Mouse (Mus musculus) embryonic facial prominence, embryonic 13.5 days (tissue): Measurements from ENCODE around the gene Cars. TPM values are rescaled to one million over a fixed set of nuclear protein-coding genes. Genes with fewer than 3 reads are reported as not detected.

Experiments used
- ATAC-seq: fragments of 200-750 bp; cut with Nextera tagmentation; 2 replicates; pipeline ENCODE4 v1.8.0; 2017; ENCODE audit warnings: low read depth; ENCODE audit not compliant: insufficient number of reproducible peaks, insufficient read depth, low FRiP score, low TSS enrichment
- H3K27ac ChIP-seq: fragments of 300-500 bp; sonication (generic); 2 replicates; pipeline ENCODE4 v1.5.1; 2015; ENCODE audit warnings: moderate library complexity, mild to moderate bottlenecking, inconsistent platforms
- H3K27me3 ChIP-seq: fragments of 300-500 bp; sonication (generic); 2 replicates; pipeline ENCODE4 v1.6.1; 2015; ENCODE audit warnings: mild to moderate bottlenecking, inconsistent platforms
- H3K36me3 ChIP-seq: fragments of 300-500 bp; sonication (generic); 2 replicates; pipeline ENCODE4 v1.6.1; 2015; ENCODE audit warnings: mild to moderate bottlenecking, inconsistent platforms
- H3K4me1 ChIP-seq: fragments of 300-500 bp; sonication (generic); 2 replicates; pipeline ENCODE4 v1.6.1; 2015; ENCODE audit warnings: inconsistent platforms
- H3K4me2 ChIP-seq: fragments of 300-500 bp; sonication (generic); 2 replicates; pipeline ENCODE4 v1.6.1; 2015; ENCODE audit warnings: moderate library complexity, mild to moderate bottlenecking, inconsistent platforms
- H3K4me3 ChIP-seq: fragments of 300-500 bp; sonication (generic); 2 replicates; pipeline ENCODE4 v1.5.1; 2015; ENCODE audit warnings: mild to moderate bottlenecking, inconsistent platforms
- H3K9ac ChIP-seq: fragments of 300-500 bp; sonication (generic); 2 replicates; pipeline ENCODE4 v1.6.1; 2015; ENCODE audit warnings: mild to moderate bottlenecking, inconsistent platforms
- H3K9me3 ChIP-seq: fragments of 300-500 bp; sonication (generic); 2 replicates; pipeline ENCODE4 v1.6.1; 2016; ENCODE audit warnings: inconsistent platforms
- WGBS: fragments of 180-500 bp; shearing (Covaris S2); methylation state at CpG from one replicate; pipeline ENCODE4 v1.1.7; 2015; ENCODE audit warnings: mixed read lengths; 5-methylcytosine and 5-hydroxymethylcytosine counted together
- polyA plus RNA-seq: library from polyadenylated mRNA; unstranded; fragments of >200 nt; fragmentation: Nextera tagmentation; extraction: Ambion mirVana; gene quantifications from 2 replicates; pipeline ENCODE4 v1.2.1, GENCODE M21; 2015

Cars gene
- polyA plus RNA-seq, 1 experiment from 2014 or later, result 59.2 TPM

- H3K4me1 ChIP-seq, result no peaks in the 10 kb centered on the region
- no peak overlapping the region for H3K4me2 ChIP-seq
- no peak for ATAC-seq
- no peak overlapping the region for H3K9ac ChIP-seq
- H3K27ac ChIP-seq, result no peak overlapping the region
- no peaks in the 10 kb centered on the region for H3K36me3 ChIP-seq
- H3K9me3 ChIP-seq, result no peaks in the 10 kb centered on the region
- H3K4me3 ChIP-seq, result no peak overlapping the region
- H3K27me3 ChIP-seq, result no peaks in the 10 kb centered on the region
- 57% methylated on average over 1 of the region's 1 CpGs for WGBS
These were observed 21.1 kb upstream of the Cars start for GRCm38 (mm10) chr7:143620951-143621350.

- no peaks in the 10 kb centered on the region for H3K9me3 ChIP-seq
- H3K36me3 ChIP-seq, result no peaks in the 10 kb centered on the region
- no peaks in the 10 kb centered on the region for H3K27me3 ChIP-seq
- ATAC-seq, result no peak
- no peak overlapping the region for H3K9ac ChIP-seq
- no peaks in the 10 kb centered on the region for H3K4me1 ChIP-seq
- H3K4me2 ChIP-seq, result no peak overlapping the region
- 58% methylated on average over 9 of the region's 9 CpGs for WGBS
- no peak overlapping the region for H3K27ac ChIP-seq
- H3K4me3 ChIP-seq, result no peak overlapping the region
These were observed 14.7 kb upstream of the Cars start for GRCm38 (mm10) chr7:143614404-143615135.

GRCm38 (mm10) chr7:143612215-143612614 lies 12.3 kb upstream of the Cars start:
- H3K9ac ChIP-seq, result no peak overlapping the region
- no peaks in the 10 kb centered on the region for H3K36me3 ChIP-seq
- H3K27me3 ChIP-seq, result no peaks in the 10 kb centered on the region
- no peak overlapping the region for H3K27ac ChIP-seq
- no peaks in the 10 kb centered on the region for H3K4me1 ChIP-seq
- no peak overlapping the region for H3K4me3 ChIP-seq
- no peaks in the 10 kb centered on the region for H3K9me3 ChIP-seq
- no peak overlapping the region for H3K4me2 ChIP-seq
- ATAC-seq, result no peak
- 58% methylated on average over 3 of the region's 3 CpGs for WGBS

DNA sequence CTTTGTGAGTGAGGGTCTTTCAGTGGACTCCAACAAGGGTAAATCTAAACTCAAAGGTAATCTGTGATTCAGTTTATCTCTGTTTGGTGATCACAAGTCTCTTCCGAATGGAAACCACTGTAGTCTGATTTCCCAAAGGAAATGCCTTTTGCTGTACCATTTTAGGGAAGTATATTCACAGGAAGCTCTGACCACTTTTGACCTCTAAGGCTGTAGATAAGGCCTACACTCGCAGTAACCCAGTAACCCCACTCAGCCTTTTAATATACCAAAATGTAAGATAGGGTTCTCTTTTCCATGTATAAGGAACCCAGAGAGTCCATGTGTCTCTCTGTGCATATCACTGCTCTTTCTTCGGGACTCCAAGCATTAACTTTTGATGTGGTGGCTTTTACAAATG lies 5.4 kb upstream of the Cars start:
- Histone ChIP-seq H3K4me2 (no peak overlapping the region), H3K27ac (no peak overlapping the region), H3K27me3 (no peaks in the 10 kb centered on the region), H3K4me1 (no peaks in the 10 kb centered on the region), H3K9ac (no peak overlapping the region), H3K4me3 (no peak overlapping the region), H3K9me3 (no peaks in the 10 kb centered on the region), H3K36me3 (no peaks in the 10 kb centered on the region)
- 85% methylated on average over 3 of the region's 3 CpGs for WGBS
- no peak for ATAC-seq

DNA sequence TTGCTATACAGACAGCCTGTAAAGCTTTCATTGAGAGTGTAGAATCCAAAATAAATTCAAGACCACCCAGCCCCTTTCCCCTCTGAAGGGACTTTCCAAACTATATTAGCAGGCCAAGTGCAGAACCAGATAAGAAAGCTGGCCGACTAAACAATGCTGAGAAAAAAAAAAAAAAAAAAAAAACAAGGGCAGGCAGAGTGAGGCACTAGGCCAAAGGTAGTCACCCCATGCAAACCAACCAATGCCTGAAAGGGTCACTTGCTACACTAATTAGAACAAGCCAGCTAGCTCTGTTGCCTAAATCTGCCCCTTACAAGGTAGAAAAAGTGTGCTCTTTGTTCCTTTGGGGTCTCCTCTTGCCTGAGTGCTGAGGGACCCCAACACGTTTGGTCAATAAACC lies 5.0 kb upstream of the Cars start:
- Histone ChIP-seq H3K36me3 (no peaks in the 10 kb centered on the region), H3K27me3 (no peaks in the 10 kb centered on the region), H3K27ac (no peak overlapping the region), H3K4me1 (no peaks in the 10 kb centered on the region), H3K9me3 (no peaks in the 10 kb centered on the region), H3K9ac (no peak overlapping the region), H3K4me3 (no peak overlapping the region), H3K4me2 (no peak overlapping the region)
- WGBS, result 73% methylated on average over 2 of the region's 2 CpGs
- ATAC-seq, result no peak

DNA sequence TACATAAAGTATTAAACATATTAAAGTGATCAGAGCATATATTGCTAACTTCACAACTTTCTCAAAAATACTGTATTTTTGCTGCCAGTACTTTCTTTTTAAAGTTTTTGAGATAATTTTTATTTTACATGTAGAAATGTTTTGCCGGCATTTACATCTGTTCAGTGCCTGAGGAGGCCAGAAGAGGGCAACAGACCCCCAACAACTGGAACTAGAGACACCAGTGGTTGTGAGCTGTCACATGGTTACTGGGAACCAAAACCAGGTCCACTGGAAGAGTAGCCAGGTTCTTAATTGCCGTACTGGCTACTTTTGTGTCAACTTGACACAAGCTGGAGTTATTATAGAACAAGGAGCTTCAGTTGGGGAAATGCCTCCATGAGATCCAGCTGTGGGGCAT lies 1.8 kb upstream of the Cars start:
- Histone ChIP-seq H3K9ac (no peak overlapping the region), H3K4me2 (no peak overlapping the region), H3K27me3 (no peaks in the 10 kb centered on the region), H3K27ac (no peak overlapping the region), H3K9me3 (no peaks in the 10 kb centered on the region), H3K4me1 (peaks cover 9% of the 10 kb centered on the region), H3K4me3 (no peak overlapping the region), H3K36me3 (0 out of 2 replicates have a peak, but pooled peaks cover under 1% of the 10 kb centered on the region)
- no peak for ATAC-seq
- 57% methylated on average over 2 of the region's 2 CpGs for WGBS

DNA sequence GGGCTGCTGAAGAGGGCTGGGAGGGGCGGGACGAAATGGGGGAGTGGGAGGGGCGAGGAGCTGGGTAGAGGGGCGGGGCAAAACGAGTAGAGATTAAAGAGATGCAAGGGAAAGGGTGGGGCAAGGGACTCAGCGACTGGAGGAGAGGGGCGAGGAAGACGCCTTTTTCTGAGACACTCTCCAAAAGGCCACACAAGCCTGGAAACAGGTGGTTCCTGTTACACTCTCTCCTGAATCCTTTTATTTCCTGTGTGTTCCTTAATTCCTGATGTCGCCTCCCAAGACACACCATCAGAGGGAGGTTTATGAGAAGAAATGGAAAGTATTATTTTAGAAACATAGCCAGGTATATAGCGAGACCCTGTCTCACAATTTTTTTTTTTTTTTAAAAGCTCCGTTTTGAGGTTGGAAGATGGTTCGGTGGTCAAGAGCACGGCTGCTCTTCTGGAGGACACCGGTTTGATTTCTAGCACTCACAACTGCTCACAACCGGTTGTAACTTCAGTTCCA lies 396 bp upstream of the Cars start:
- 5% methylated on average over 15 of the region's 15 CpGs for WGBS
- Histone ChIP-seq H3K36me3 (0 out of 2 replicates have a peak, but pooled peaks cover 7% of the 10 kb centered on the region), H3K4me3 (peak overlapping the region; percentile 95), H3K4me2 (peak overlapping the region; percentile 97), H3K9me3 (no peaks in the 10 kb centered on the region), H3K27ac (no peak overlapping the region), H3K9ac (peak overlapping the region; percentile 94), H3K4me1 (peaks cover 11% of the 10 kb centered on the region), H3K27me3 (no peaks in the 10 kb centered on the region)
- no peak for ATAC-seq

DNA sequence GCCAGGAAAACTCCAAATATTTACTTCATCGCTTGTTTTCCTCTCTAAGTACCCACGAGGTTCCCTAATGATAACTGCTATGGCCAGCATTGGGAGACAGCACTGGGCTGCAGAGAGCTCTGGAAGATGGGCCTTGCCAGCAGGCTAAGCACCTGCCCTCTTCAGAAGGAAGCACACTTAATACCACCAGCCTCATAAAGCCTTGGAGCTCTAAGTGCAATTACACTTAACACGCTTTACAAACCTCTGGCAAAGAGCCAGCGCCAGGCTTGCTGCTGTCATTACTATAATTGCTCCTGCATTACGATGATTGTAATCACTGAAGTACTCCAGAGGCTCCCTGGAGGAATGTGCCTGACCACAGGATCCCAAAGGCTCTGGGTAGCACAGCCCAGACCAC lies 5.0 kb downstream of the Cars start:
- 61% methylated on average over 5 of the region's 5 CpGs for WGBS
- Histone ChIP-seq H3K4me2 (no peak overlapping the region), H3K27me3 (no peaks in the 10 kb centered on the region), H3K4me1 (peaks cover 19% of the 10 kb centered on the region), H3K36me3 (peaks cover 42% of the 10 kb centered on the region), H3K4me3 (no peak overlapping the region), H3K9ac (no peak overlapping the region), H3K27ac (no peak overlapping the region), H3K9me3 (no peaks in the 10 kb centered on the region)
- ATAC-seq, result no peak

- WGBS, result 81% methylated on average over 10 of the region's 10 CpGs
- Histone ChIP-seq H3K9me3 (no peaks in the 10 kb centered on the region), H3K27ac (no peak overlapping the region), H3K4me2 (no peak overlapping the region), H3K4me3 (no peak overlapping the region), H3K36me3 (peaks cover 63% of the 10 kb centered on the region), H3K9ac (0 out of 2 replicates have a peak overlapping the region, but pooled peaks have one; percentile 21), H3K4me1 (peaks cover 10% of the 10 kb centered on the region), H3K27me3 (no peaks in the 10 kb centered on the region)
- ATAC-seq, result no peak
These were observed 7.6 kb downstream of the Cars start for GRCm38 (mm10) chr7:143592255-143592654.

- peaks cover 89% of the 10 kb centered on the region for H3K36me3 ChIP-seq
- no peaks in the 10 kb centered on the region for H3K4me1 ChIP-seq
- no peak overlapping the region for H3K4me3 ChIP-seq
- H3K27me3 ChIP-seq, result no peaks in the 10 kb centered on the region
- H3K4me2 ChIP-seq, result no peak overlapping the region
- no peak overlapping the region for H3K9ac ChIP-seq
- no peak for ATAC-seq
- H3K27ac ChIP-seq, result no peak overlapping the region
- H3K9me3 ChIP-seq, result no peaks in the 10 kb centered on the region
- 85% methylated on average over 4 of the region's 4 CpGs for WGBS
These were observed 11.9 kb downstream of the Cars start for GRCm38 (mm10) chr7:143588006-143588405.

DNA sequence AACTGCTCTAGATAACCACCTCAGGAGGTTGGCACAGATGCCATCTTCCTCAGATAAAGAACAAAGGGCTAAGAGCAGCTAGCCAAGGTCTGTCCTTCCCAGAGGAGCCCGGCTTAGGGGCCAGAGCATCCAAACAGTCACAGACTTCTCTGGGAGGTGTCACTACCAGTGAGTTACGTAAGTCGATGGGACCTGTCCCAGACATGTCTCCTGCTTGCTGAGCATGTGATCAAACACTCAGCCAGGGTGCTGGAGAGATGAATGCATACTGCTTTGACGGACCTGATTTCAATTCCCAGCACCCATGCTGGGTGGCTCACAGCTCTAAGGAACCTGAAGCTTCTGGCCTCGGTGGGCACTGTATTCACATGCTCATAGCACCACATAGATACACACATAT lies 12.3 kb downstream of the Cars start:
- Histone ChIP-seq H3K4me2 (no peak overlapping the region), H3K27ac (no peak overlapping the region), H3K4me1 (no peaks in the 10 kb centered on the region), H3K4me3 (no peak overlapping the region), H3K36me3 (peaks cover 90% of the 10 kb centered on the region), H3K27me3 (no peaks in the 10 kb centered on the region), H3K9me3 (no peaks in the 10 kb centered on the region), H3K9ac (no peak overlapping the region)
- ATAC-seq, result no peak
- 89% methylated on average over 5 of the region's 5 CpGs for WGBS

- no peak overlapping the region for H3K4me2 ChIP-seq
- 29% methylated on average over 3 of the region's 3 CpGs for WGBS
- no peaks in the 10 kb centered on the region for H3K9me3 ChIP-seq
- no peak for ATAC-seq
- no peaks in the 10 kb centered on the region for H3K4me1 ChIP-seq
- H3K27me3 ChIP-seq, result no peaks in the 10 kb centered on the region
- H3K36me3 ChIP-seq, result peaks cover 91% of the 10 kb centered on the region
- no peak overlapping the region for H3K9ac ChIP-seq
- H3K27ac ChIP-seq, result no peak overlapping the region
- no peak overlapping the region for H3K4me3 ChIP-seq
These were observed 15.9 kb downstream of the Cars start for GRCm38 (mm10) chr7:143583956-143584355.
